Mouse (Mus musculus): Measurements from ENCODE around the gene Rpl23a. TPM values are rescaled to one million over a fixed set of nuclear protein-coding genes. Genes with fewer than 3 reads are reported as not detected.
"Not testable (repeated sequence)": the region's sequence is repeated elsewhere in the genome, so short reads cannot be mapped to it uniquely, and the experiment has no call there.

Rpl23a gene
- total RNA-seq, 2 experiments from 2014 or later, result 1,488 to 1,617 TPM

DNA sequence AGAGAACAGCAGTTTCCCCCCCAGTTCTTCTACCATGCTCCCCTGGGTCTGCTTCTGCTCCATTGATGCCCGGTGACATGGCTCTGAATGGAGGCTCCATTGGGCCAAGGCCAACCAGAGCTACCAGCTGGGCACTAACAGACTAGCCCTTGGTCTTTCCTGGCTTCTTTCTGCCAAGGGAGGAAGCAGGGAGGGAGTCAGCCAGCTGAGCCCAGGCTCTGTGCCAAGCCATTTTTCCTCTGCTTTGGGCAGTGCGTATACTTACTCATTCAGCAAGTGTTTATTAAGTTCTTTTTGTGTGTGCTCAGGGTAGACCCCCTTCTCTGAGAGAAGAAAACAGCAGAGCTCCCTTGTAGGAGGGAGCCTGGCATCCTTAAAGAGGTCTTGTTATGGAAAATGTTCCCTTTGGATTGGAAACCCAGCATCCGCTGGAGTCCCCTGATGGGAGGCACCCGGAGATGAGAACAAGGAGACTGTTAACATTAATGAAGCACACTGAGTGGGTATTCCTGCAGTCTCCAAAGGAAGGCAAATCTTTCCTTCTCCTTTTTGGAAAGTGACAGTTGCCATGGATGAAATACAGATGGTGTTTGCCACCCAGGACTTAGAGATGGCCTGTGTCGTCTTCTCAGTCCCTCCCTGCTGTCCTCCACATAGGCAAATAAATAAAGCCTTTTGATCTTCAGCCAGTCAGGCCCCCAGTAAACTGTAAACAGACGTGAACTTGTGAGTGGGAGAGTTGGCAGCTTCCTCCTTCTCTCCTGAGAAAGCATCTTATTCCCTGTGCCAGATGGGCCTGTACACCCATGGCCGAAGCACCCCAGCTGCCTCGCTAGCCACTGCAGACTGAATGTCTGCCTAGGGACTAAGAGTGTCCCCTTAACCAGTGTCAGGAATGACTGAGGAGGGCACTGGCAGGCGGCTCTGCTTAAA, 30.8 kb downstream of the Rpl23a start:
- peak in 1 of 2 experiments; percentile 77 for DNase-seq (ENCODE audit: low spot score in 2 of 2)

- no peak for DNase-seq (ENCODE audit: low spot score in 2 of 2)
Observed at GRCm38 (mm10) chr11:78151161-78151560, 32.2 kb downstream of the Rpl23a start.

DNA sequence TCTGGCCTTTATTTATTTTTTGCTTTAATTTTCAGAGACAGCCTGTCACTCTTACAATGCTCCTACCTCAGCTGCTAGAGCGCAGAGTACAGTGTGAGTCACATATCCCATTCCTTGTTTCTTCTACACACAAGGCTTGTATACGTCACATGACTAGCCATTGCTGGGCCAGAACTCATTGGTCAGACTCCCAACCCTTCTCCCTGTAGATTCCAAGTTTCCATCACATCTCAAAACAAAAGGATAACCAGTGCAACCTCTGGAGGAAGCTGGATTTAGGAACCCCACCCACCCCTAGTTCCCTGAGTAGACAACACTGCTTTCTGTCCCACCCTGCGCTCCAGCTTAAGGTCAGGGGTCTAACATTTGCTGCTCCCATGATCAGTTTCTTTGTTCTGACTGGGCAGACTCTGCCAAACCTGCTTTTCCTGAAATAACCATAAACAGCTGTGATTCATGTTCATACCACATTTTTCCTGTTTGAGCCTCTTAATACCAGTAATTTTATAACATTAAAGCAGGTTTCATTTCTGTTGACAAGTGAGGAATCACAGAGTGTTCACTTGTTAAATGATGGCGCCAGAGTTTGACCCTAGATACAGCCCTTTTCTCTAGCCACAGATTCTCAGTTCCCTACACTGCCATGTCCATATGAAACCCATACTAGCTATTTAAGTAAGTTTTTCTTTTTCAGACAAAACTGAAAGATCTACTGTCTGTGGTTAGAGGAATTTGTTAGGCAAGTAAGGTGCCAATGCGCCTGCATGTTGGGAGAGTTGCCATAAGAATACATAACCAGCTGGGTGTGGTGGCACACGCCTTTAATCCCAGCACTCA, 36.5 kb downstream of the Rpl23a start:
- DNase-seq (ENCODE audit: low spot score in 2 of 2), result no peak

DNA sequence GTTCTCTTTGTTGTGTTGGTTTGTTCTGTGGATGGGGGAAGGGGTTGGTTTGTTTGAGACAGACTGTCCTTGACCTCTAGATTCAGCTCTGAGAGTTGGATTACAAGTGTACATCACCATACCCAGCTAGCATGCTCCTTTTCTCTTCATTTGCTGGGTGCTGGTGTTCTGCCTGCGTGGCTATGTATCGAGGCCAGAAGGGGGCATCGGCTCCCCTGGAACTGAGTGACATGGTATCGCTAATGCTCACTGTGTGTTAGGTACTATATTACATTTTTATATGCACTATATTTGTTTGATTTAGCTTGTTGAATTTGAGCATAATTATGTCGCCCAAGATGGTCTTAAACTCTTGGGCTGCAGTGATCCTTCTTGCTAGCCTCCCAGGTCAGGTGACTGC, 37.2 kb downstream of the Rpl23a start:
- no peak for DNase-seq (ENCODE audit: low spot score in 2 of 2)

DNA sequence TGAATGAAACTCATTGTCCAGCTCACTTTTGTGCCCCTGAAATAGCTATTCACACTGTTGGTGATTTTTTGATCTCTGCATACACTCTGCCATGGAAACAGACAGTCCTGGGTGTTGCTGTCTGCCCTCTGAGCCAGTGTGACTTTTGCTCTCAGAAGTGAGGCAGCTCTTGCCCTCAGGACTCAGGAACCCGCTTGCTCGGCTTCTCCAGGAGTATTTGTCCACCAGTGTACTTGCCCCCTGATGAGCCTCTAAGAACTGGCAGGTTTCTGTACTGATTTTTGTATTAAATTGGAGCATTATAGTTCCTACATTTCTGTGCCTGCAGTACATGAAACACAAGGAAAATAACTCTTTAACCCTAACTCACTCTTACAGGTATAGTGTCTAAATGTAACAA, 39.9 kb downstream of the Rpl23a start:
- DNase-seq (ENCODE audit: low spot score in 2 of 2), result no peak

DNA sequence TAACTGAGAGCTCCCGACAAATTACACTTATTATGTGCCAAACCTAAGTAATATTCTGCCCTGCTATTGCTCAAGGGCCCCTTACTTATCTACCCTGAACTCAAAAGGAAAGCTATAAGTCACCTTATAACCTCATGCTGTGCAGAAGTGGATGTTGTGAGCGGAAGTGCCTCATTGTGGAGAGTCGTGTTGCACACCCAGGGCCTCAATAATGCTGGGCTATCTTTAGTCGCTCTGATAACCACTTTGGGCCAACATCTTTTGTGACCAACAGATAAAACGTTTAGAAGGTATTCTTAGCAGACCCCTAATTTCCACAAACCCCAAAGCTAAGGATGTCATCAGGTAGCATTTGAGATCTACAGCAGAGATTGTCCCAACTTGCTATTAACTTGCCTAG, 42.7 kb downstream of the Rpl23a start:
- no peak for DNase-seq (ENCODE audit: low spot score in 2 of 2)

DNA sequence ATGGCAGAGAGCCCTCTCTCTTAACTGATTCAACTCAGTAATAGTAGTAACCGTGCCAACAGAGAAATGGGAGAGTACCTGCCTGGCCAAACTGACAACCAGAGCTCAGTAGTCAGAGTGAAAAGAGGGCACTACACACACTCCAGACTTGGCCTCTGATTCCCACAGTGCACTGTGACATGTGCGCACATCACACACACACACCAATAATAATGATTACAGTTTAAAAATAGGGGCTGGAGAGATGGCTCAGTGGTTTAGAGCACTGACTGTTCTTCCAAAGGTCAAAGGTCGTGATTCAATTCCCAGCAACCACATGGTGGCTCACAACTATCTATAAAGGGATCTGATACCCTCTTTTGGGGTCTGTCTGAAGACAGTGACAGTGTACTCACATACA, 45.4 kb downstream of the Rpl23a start:
- no peak for DNase-seq (ENCODE audit: low spot score in 2 of 2)

- no peak for DNase-seq (ENCODE audit: low spot score in 2 of 2)
Observed at GRCm38 (mm10) chr11:78137584-78137983, 45.8 kb downstream of the Rpl23a start.

DNA sequence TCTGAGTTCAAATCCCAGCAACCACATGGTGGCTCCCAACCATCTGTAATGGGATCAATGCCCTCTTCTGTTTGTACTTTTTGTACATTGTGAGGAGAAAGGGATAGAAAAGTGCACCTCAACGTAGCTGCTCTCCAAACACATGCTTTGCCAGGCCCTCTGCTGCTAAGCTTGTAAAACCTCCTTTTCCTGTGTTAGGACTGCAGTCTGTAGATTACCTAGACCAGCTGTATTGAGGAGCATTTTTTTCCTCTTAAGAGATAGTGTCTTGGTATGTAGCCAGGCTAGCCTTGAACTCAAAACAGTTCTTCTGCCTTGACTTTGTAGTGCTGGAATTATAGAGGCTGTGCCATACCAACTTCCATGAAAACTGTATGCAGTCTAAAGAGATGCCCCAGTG, 47.3 kb downstream of the Rpl23a start:
- no peak for DNase-seq (ENCODE audit: low spot score in 2 of 2)

DNA sequence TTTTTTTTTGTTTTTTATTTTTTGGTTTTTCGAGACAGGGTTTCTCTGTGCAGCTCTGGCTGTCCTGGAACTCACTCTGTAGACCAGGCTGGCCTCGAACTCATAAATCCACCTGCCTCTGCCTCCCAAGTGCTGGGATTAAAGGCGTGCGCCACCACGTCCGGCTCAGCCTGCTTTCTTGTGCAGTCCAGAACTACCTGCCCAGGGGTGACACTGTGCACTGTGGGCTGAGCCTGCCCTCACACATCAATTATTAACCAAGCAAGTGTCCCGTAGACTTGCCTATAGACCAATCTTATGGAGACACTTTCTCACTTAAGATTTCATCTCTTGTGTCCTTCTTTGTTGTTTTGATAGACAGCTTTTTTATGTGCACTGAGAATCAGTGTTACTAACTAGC, 48.1 kb downstream of the Rpl23a start:
- not testable (repeated sequence) for DNase-seq (ENCODE audit: low spot score in 2 of 2)

DNA sequence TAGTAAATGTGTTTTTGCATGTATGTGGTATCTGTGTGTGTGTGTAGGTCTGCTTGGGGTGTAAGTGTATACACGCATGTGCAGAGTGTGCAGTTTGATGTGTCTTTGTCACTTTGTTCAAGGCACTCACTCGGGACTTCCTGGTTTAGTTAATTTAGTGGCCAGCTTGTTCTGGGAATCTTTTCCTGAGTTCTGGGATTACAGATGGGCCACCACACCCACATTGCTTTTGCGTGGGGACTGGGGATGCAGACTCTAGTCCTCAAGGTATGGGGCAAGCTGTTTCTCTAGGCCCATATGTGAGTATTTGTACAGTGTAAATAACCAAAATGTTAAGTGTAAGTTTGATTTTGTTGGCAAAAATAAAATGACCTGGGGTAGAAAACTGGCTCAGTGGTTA, 49.0 kb downstream of the Rpl23a start:
- DNase-seq (ENCODE audit: low spot score in 2 of 2), result no peak

DNA sequence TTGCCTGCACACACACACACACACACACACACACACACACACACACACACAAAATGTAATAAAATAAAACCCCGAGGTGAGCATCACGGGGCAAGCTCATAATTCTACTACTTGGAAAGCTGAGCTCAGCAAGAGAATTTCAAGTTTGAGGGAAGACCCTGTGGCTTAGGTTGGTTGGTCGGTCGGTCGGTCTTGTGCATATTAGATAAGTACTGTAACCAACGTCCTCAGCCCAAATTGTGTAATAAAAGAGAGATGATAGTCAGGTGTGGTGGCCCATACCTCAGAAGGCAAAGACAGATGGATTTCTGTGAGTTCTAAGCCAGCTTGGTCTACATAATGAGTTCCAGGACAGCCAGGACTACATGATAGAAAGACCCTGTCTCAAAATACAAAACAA, 49.5 kb downstream of the Rpl23a start:
- no peak for DNase-seq (ENCODE audit: low spot score in 2 of 2)

Small RNA genes within 50 kb of the gene (microRNA-seq; reads per million reads assigned to microRNA genes)
- gene Mir7653, result not detected

Other genes with a start within 250 kb of the Rpl23a start
- gene Phf12, start 200.8 kb downstream of the Rpl23a start, total RNA-seq (2021), result 10 to 100 TPM; 35.4 to 39.9 TPM
- 1 to 10 TPM; 6.2 to 7.6 TPM for gene Dhrs13, start 151.3 kb downstream of the Rpl23a start, total RNA-seq (2021)
- gene Flot2, start 145.7 kb downstream of the Rpl23a start, total RNA-seq (2021), result 10 to 100 TPM; 70.3 to 76.4 TPM
- 10 to 100 TPM; 20.9 to 21.4 TPM for gene Eral1, start 103.2 kb downstream of the Rpl23a start, total RNA-seq (2021)
- 10 to 100 TPM; 10.4 to 11.6 TPM for gene Fam222b, start 88.9 kb downstream of the Rpl23a start, total RNA-seq (2021)
- 10 to 100 TPM; 36.5 to 41.4 TPM for gene Traf4, start 18.0 kb downstream of the Rpl23a start, total RNA-seq (2021)
- 1 to 10 TPM; 6.6 to 7.5 TPM for gene Nek8, start 6.9 kb downstream of the Rpl23a start, total RNA-seq (2021)
- 10 to 100 TPM; 12.6 to 16.0 TPM for gene Tlcd1, start 6.9 kb downstream of the Rpl23a start, total RNA-seq (2021)
- 10 to 100 TPM; 43.9 to 45.7 TPM for gene Rab34, start 4.8 kb upstream of the Rpl23a start, total RNA-seq (2021)
- gene Proca1, start 9.8 kb upstream of the Rpl23a start, total RNA-seq (2021), result 1 to 10 TPM; 1.9 to 2.4 TPM
- gene Sdf2, start 62.2 kb upstream of the Rpl23a start, total RNA-seq (2021), result 10 to 100 TPM; 59.4 to 64.3 TPM
- 10 to 100 TPM; 45.1 to 49.0 TPM for gene Supt6, start 62.4 kb upstream of the Rpl23a start, total RNA-seq (2021)
- gene 2610507B11Rik, start 78.2 kb upstream of the Rpl23a start, total RNA-seq (2021), result 100 to 1,000 TPM; 104 to 108 TPM
- 1 to 10 TPM in 1 of 2 experiments, under 1 TPM in 1; 0.47 to 1.3 TPM for gene BC030499, start 107.3 kb upstream of the Rpl23a start, total RNA-seq (2021)
- gene Spag5, start 117.9 kb upstream of the Rpl23a start, total RNA-seq (2021), result 10 to 100 TPM; 14.6 to 16.1 TPM
- 1 to 10 TPM; 1.4 to 2.2 TPM for gene Aldoc, start 139.4 kb upstream of the Rpl23a start, total RNA-seq (2021)
- gene Pigs, start 144.8 kb upstream of the Rpl23a start, total RNA-seq (2021), result 10 to 100 TPM; 30.5 to 33.2 TPM
- 10 to 100 TPM; 20.4 to 26.7 TPM for gene Unc119, start 159.9 kb upstream of the Rpl23a start, total RNA-seq (2021)
- not detected for gene Foxn1, start 203.0 kb upstream of the Rpl23a start, total RNA-seq (2021)
- not detected for gene Slc13a2, start 238.6 kb upstream of the Rpl23a start, total RNA-seq (2021)

Data from gastrocnemius, postnatal 4 days (tissue).